Mouse (Mus musculus) mouse embryonic stem cell (cell line): ENCODE results near the gene Plbd2.

Source experiments
- in situ Hi-C, 2 experiments: fragments of 300-500 bp; cut with MboI; formaldehyde crosslinking; loops; 1 replicate in 1 of 2; 3 replicates in 1 of 2; pipeline ENCODE4 v1.14.3; 2019 to 2020; ENCODE audit warnings: low sequenced_read_pairs in 2 of 2, low pct_unique_long_range_greater_than_20kb in 1 of 2, mixed read lengths in 1 of 2; ENCODE audit not compliant: unreplicated experiment in 1 of 2

Plbd2 gene

DNA sequence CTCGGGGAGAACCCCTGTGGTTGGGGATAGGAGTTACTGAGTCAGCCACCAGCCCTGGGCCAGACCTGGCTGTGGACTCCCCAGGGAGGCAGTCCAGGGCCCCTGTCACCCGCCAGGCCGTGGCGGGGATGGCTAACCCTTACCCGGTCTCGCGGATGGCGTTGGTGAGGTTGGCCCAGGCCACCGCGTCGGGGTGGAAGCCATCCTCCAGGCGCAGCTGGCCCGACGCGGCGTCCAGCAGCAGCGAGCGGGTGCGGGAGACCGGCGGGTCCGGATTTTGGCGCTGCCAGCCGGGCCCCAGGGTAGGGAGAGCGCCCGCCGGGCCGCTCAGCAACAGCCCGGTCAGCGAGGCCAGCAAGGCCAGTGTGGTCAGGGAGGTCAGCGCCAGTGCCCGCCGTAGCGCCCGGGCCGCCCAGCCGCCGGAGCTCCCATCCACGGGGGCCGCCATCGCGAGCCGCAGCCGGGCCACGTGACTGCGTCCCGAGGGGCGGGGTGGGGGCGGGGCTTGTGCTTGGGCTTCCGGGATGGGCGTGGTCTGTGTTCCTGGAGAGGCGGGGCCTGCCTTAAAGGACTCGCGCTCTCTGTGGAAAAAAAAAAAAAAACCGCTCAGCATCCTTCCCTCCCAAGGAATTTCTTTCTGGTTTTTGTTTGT, at the start of gene Plbd2:
Gene Plbd2, minus strand, starts transcription at position 482 of the 652 bp plus-strand sequence.
- in situ Hi-C loops = no loop called here

DNA sequence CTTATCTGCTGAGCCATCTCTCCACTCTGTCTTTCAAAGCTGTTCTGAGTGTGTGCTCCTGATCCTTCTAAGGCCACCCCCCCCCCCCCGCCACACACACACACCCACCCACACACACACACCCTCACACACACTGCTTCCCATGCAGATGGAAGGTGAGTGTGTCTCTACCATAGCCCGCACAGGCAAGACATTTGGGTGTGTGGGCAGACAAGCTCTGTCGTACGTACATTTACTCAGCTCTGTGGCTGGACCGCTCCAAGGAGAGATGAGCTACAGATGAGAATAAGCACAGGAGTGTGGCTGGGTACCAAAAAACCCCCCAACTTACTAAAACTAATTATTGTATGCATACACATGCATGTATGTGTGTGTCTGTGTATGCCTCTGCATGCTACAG, 47.2 kb upstream of the Plbd2 start:
- in situ Hi-C loops = no loop called here

DNA sequence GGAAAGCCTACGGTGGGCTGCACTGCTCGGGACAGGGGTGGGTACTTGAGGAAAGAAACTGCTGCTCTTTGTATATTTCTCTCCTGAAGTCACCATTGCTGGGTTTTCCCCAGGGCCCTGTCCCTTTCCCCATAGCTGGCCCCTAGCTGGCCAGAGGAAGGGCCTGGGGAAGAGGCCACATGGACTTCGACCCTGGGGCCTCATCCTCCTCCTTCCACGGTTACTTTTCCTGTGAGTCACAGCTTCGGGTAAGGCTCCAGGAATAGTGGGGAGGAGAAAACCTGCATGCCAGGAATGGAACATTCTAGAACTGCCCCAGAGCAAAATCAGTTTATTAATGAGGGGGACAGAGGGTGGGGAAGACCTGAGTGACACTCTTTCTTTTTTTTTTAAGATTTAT, 46.7 kb upstream of the Plbd2 start:
- in situ Hi-C loops = no loop called here

GRCm38 (mm10) chr5:120548236-120548850, 44.9 kb upstream of the Plbd2 start:
- in situ Hi-C loops = no loop called here

DNA sequence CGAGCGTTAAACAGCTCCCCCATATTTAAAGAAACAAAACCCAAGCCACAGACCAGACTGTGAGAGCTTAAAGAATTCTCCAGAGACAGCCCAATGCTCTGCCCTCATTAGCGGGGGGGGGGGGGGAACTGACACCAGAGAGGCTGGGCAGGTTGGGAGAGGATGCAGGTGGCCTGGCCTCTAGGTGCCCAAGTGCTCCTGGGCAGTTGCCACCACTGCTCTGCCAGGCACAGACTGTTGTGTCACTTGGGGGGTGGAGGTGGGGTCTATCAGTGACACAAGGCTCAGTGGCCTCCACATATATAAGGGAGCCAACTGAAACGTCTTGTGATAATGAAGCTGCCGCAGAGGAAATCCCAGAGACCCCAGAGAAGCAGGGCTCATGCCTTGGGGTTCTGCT, 33.2 kb upstream of the Plbd2 start:
- in situ Hi-C loops = no loop called here

- in situ Hi-C loops = no loop called here
These were observed 32.6 kb upstream of the Plbd2 start for GRCm38 (mm10) chr5:120536046-120536445.

DNA sequence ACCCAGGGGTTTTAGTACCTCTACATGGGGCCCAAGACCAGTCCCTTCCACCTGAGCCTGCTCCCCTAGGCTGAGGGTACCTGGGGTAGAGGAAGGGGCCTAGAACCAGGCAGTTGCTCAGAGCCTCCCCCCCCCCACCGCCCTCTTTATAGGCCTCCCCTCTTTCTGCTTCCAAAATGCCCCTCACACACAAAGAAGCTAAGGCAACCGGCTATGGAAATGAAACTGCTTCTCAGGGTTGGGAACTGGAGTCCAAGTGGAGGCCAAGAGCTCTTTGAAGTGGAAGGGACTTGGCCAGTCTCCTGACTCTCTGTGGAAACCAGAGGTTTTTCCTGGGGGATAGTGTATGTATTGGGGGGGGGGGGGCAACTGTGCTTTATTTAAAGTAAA, 31.3 kb upstream of the Plbd2 start:
- in situ Hi-C loops = no loop called here

- in situ Hi-C loops = no loop called here
These were observed 30.8 kb upstream of the Plbd2 start for GRCm38 (mm10) chr5:120534071-120534685.

- in situ Hi-C loops = no loop called here
These were observed 28.2 kb upstream of the Plbd2 start for GRCm38 (mm10) chr5:120531631-120532030.

DNA sequence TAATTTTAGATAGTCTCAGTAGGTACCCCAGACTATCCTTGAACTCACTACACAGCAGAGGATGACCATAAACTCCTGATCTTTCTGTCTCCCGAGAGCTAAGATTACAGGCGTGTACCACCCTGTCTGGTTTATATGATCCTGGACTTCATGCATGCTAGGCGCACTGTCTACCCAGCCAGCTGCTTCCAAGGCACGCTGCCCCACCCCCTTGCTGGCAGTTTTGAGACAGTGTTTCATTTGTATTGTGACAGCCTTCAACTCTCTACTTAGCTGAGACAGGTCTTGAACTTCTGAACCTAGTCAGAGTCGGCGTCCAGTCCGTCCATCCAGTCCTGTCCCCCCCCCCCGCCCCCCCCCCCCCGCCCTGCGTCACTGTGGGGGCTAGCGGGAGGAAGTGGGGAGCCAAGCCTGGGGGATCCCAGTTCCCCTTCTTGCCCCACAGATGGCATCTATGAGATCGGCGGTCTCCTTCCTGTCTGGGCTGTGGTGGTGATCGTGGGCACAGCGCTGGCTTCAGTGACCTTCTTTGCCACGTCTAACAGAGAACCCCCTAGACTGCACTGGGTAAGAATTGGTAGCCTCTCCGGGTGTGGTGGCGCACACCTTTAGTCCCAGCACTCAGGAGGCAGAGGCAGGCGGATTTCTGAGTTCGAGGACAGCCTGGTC, 24.0 kb upstream of the Plbd2 start:
- in situ Hi-C loops = no loop called here

GRCm38 (mm10) chr5:120526311-120526710, 22.9 kb upstream of the Plbd2 start:
- in situ Hi-C loops = no loop called here

DNA sequence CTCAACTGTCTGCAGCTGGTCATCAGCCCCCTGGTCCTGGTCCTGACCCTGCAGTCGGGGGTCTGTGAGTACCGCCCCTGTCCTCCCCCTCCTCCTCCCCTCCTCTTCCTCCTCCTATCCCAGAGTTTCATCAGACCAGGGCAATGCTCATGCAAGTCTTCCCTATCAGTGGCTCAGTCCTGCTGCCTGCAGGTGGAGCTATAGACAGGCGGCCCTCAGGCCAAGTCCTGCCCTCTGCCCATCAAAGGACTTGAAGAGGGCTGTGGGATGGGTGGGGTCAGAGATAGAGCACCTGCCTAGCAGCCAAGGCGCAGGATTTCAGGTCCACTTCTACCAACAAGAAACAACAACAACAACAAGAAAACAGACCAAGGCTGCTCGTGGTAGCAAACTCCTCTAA, 22.3 kb upstream of the Plbd2 start:
- in situ Hi-C loops = no loop called here

GRCm38 (mm10) chr5:120524736-120525135, 21.3 kb upstream of the Plbd2 start:
- in situ Hi-C loops = no loop called here

DNA sequence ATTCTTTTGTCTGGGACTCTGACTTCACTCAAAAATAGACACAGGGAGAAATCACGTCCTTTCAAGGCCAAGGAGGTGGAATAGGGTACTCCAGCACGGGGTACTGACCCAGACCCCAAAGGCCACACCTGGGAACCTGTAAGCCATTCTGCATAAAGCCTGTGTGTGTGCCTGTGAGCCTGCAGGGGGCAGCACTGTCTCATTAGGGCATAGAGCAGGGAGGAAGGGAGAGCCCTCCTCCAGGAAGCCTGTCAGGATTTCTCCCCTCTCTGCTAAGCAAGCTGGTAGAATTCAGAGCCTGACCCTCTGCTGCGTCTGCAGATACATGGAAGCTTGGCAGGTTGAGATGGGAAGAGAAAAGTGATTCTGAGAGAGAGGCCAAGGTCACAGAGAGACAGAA, 19.2 kb upstream of the Plbd2 start:
- in situ Hi-C loops = no loop called here

DNA sequence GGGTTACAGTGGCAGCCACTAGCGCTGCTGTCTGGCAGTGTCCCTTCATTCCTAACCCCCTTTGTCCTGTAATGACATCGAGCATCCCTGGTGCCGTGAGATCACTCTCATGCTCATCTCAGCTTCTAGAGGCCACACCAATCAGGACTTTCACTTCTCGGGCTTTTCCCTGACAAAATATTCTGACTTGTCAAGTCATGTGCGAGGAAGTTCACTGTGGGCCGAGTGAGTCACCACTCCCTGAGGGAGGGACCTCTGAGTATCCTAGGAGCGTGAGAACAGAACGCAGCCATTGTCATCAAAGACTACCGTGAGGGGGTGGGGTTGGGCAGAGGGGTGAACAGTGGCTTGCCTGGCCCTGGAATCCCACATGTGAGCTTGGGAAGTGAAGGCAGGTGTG, 14.1 kb upstream of the Plbd2 start:
- in situ Hi-C loops = loop anchor here in 1 of 2 experiments (10.0 kb wide), 1 partner anchor 87 kb away; no protein-coding TSS in a partner anchor

DNA sequence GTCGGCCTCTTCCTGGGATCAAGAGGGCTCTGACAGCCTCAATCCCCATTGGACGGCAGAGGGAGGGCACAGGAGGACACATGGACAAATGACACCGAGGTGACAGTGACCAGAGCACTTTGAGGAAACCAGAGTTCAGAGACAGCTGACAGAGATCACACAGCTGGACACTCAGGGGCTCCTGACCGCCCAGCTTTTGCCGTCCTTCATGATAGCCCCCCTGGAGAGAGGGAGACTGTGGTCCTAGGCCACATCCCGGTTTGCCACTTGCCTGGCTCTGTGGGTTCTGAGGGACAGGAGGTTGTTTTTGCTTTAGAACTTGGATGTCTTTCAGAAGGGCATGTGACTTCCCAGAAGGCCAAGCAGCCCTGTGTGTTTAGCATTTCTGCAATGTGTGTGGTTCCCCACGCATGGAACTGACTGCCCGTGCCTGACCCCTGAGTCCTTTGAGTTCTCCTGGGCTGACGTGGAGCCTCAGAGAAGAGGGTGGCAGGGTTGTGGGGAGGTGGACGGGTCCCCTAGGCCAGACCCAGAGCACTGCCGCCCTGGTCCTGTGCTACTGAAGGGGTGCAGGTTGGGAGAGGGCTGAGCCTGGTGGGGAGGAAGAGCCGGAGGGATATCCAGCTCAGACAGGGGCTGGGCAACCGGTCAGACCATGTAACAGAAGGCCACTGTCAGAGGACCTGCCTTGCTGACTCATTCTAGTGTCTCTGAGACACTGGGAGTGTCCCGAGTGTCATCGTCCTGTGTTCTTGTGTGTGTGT, 13.0 kb upstream of the Plbd2 start:
- in situ Hi-C loops = loop anchor here in 1 of 2 experiments (10.0 kb wide), 1 partner anchor 88 kb away; no protein-coding TSS in a partner anchor

DNA sequence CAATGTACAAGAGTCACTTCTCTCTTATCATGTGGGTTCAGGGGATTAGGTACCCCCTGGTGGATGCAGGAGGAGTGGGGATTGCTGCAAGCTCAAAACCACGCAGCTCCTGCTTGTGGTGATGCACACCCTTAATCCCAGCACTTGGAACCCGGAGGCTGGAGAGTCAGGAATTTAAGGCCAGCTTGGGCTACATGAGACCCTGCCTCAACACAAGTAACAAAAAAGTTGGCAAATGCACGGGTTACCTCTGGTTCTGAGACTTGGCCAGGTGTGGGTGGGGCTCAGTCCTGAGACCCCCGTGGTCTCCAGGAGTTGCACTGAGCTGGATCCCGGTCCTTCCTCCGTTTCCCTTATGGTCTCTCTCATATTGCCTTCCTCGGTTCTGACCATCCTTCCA, 12.0 kb upstream of the Plbd2 start:
- in situ Hi-C loops = loop anchor here in 1 of 2 experiments (10.0 kb wide), 1 partner anchor 89 kb away; no protein-coding TSS in a partner anchor

DNA sequence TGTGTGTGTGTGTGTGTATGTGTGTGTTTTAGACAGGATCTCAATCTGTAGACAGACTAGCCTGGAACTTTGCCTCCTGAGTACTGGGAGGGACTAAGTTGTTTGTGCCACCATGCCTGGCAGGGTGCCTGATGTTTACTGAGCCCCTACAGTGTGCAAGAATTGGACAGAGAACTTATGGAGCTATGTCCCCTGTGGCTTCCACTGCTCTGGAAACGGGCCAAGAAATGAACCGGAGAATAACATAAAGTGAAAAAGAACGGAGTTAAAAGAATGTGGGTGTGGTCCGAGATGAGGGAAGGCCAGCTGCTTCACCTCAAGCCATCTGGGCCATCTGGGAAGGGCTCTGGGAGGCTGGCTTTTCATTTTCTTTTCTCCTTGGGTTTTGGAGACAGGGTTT, 11.3 kb upstream of the Plbd2 start:
- in situ Hi-C loops = loop anchor here (5.0 to 10.0 kb wide), 2 partner anchors 73 to 90 kb away; partner anchors contain the start of genes Iqcd (in 1 of the 2) and Tpcn1 (in 1 of the 2)
